Mouse (Mus musculus): ENCODE data around the gene Arl14ep. TPM values are rescaled to one million over a fixed set of nuclear protein-coding genes. Genes with fewer than 3 reads are reported as not detected.

Arl14ep gene
- polyA plus RNA-seq, 1 experiment: 10.8 TPM

GRCm38 (mm10) chr2:106963560-106963959, 10.7 kb downstream of the Arl14ep start:
- no peak overlapping the region for H3K4me3 ChIP-seq (ENCODE audit: insufficient read depth, low read depth, low read length)
- no peaks in the 10 kb centered on the region for H3K4me1 ChIP-seq (ENCODE audit: control insufficient read depth, insufficient read depth, insufficient read length, low read length)
- H3K27ac ChIP-seq (replicated peaks; ENCODE audit: low read depth, low read length): no peak overlapping the region

GRCm38 (mm10) chr2:106961650-106962049, 12.6 kb downstream of the Arl14ep start:
- H3K4me3 ChIP-seq (ENCODE audit: insufficient read depth, low read depth, low read length): no peak overlapping the region
- H3K27ac ChIP-seq (replicated peaks; ENCODE audit: low read depth, low read length): no peak overlapping the region
- H3K4me1 ChIP-seq (ENCODE audit: control insufficient read depth, insufficient read depth, insufficient read length, low read length): no peaks in the 10 kb centered on the region

- Histone ChIP-seq H3K4me1 (ENCODE audit: control insufficient read depth, insufficient read depth, insufficient read length, low read length) (no peaks in the 10 kb centered on the region), H3K4me3 (ENCODE audit: insufficient read depth, low read depth, low read length) (no peak overlapping the region), H3K27ac (replicated peaks; ENCODE audit: low read depth, low read length) (no peak overlapping the region)
These were observed 13.2 kb downstream of the Arl14ep start for GRCm38 (mm10) chr2:106961066-106961465.

GRCm38 (mm10) chr2:106960237-106960636, 14.0 kb downstream of the Arl14ep start:
- H3K27ac ChIP-seq (replicated peaks; ENCODE audit: low read depth, low read length): no peak overlapping the region
- no peak overlapping the region for H3K4me3 ChIP-seq (ENCODE audit: insufficient read depth, low read depth, low read length)
- H3K4me1 ChIP-seq (ENCODE audit: control insufficient read depth, insufficient read depth, insufficient read length, low read length): no peaks in the 10 kb centered on the region

GRCm38 (mm10) chr2:106959380-106959779, 14.8 kb downstream of the Arl14ep start:
- H3K4me1 ChIP-seq (ENCODE audit: control insufficient read depth, insufficient read depth, insufficient read length, low read length): no peaks in the 10 kb centered on the region
- no peak overlapping the region for H3K27ac ChIP-seq (replicated peaks; ENCODE audit: low read depth, low read length)
- no peak overlapping the region for H3K4me3 ChIP-seq (ENCODE audit: insufficient read depth, low read depth, low read length)

- Histone ChIP-seq H3K27ac (replicated peaks; ENCODE audit: low read depth, low read length) (no peak overlapping the region), H3K4me1 (ENCODE audit: control insufficient read depth, insufficient read depth, insufficient read length, low read length) (no peaks in the 10 kb centered on the region), H3K4me3 (ENCODE audit: insufficient read depth, low read depth, low read length) (no peak overlapping the region)
These were observed 15.3 kb downstream of the Arl14ep start for GRCm38 (mm10) chr2:106958916-106959315.

GRCm38 (mm10) chr2:106956146-106956545, 18.1 kb downstream of the Arl14ep start:
- Histone ChIP-seq H3K4me1 (ENCODE audit: control insufficient read depth, insufficient read depth, insufficient read length, low read length) (no peaks in the 10 kb centered on the region), H3K27ac (replicated peaks; ENCODE audit: low read depth, low read length) (no peak overlapping the region), H3K4me3 (ENCODE audit: insufficient read depth, low read depth, low read length) (no peak overlapping the region)

GRCm38 (mm10) chr2:106955621-106956020, 18.6 kb downstream of the Arl14ep start:
- H3K4me3 ChIP-seq (ENCODE audit: insufficient read depth, low read depth, low read length): peak overlapping the region; percentile 13; the same call in 1 of the 2 replicates
- H3K4me1 ChIP-seq (ENCODE audit: control insufficient read depth, insufficient read depth, insufficient read length, low read length): no peaks in the 10 kb centered on the region
- no peak overlapping the region for H3K27ac ChIP-seq (replicated peaks; ENCODE audit: low read depth, low read length)

GRCm38 (mm10) chr2:106954975-106955374, 19.2 kb downstream of the Arl14ep start:
- H3K4me3 ChIP-seq (ENCODE audit: insufficient read depth, low read depth, low read length): no peak overlapping the region
- H3K4me1 ChIP-seq (ENCODE audit: control insufficient read depth, insufficient read depth, insufficient read length, low read length): no peaks in the 10 kb centered on the region
- H3K27ac ChIP-seq (replicated peaks; ENCODE audit: low read depth, low read length): no peak overlapping the region

- H3K4me3 ChIP-seq (ENCODE audit: insufficient read depth, low read depth, low read length): no peak overlapping the region
- no peaks in the 10 kb centered on the region; the same call in 1 of the 2 replicates for H3K4me1 ChIP-seq (ENCODE audit: control insufficient read depth, insufficient read depth, insufficient read length, low read length)
- H3K27ac ChIP-seq (replicated peaks; ENCODE audit: low read depth, low read length): no peak overlapping the region
These were observed 31.8 kb downstream of the Arl14ep start for GRCm38 (mm10) chr2:106942451-106942850.

GRCm38 (mm10) chr2:106935681-106936080, 38.5 kb downstream of the Arl14ep start:
- no peaks in the 10 kb centered on the region for H3K4me1 ChIP-seq (ENCODE audit: control insufficient read depth, insufficient read depth, insufficient read length, low read length)
- H3K27ac ChIP-seq (replicated peaks; ENCODE audit: low read depth, low read length): no peak overlapping the region
- no peak overlapping the region for H3K4me3 ChIP-seq (ENCODE audit: insufficient read depth, low read depth, low read length)

- Histone ChIP-seq H3K4me1 (ENCODE audit: control insufficient read depth, insufficient read depth, insufficient read length, low read length) (no peaks in the 10 kb centered on the region), H3K4me3 (ENCODE audit: insufficient read depth, low read depth, low read length) (no peak overlapping the region), H3K27ac (replicated peaks; ENCODE audit: low read depth, low read length) (no peak overlapping the region)
These were observed 44.3 kb downstream of the Arl14ep start for GRCm38 (mm10) chr2:106929906-106930305.

Other genes starting within 250 kb of the Arl14ep start
- not detected in 2 replicates for gene Fshb, start 85.2 kb upstream of the Arl14ep start, polyA plus RNA-seq (2012; ENCODE audit: insufficient read depth, insufficient read length, missing spikeins)

Data from brown adipose tissue, adult 24 weeks (tissue).